Mouse (Mus musculus): ENCODE results near the gene Vmn1r237. TPM values are rescaled to one million over a fixed set of nuclear protein-coding genes. Genes with fewer than 3 reads are reported as not detected.

Vmn1r237 gene
- not detected in 2 replicates for polyA plus RNA-seq (2012)

DNA sequence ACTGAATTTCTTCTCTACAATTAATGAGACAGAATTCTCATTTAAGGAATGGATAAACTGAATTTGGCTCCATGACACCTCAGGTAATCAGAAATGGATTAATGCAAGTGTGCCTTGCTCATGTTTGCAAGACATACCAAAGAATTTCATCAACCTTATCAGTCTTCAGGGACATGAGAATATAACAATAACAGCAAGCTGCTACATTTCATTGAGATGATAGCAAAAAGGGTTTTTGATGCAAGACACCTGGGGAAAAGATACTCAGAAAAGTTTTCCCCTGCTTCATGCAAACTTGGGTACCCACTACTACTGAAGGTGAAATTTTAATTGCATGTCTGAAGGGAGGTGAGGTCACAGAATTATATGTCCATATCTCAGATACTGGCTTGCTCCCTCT lies at the start of gene Vmn1r237:
Vmn1r237 (plus strand) TSS at position 301 of the 400 bp plus-strand sequence.

GRCm38 (mm10) chr17:21282642-21283041 lies 29.0 kb upstream of the Vmn1r237 start, which contains the start of gene Vmn1r236:
Gene Vmn1r236 (plus strand): TSS chr17:21282942.

Other genes starting within 250 kb of the Vmn1r237 start
- gene Vmn1r234, start 85.8 kb upstream of the Vmn1r237 start, polyA plus RNA-seq (2012), result not detected in 2 replicates
- not detected in 2 replicates for gene Vmn1r235, start 55.5 kb upstream of the Vmn1r237 start, polyA plus RNA-seq (2012)
- 0.02 TPM in 1 of 2 replicates, not detected in the other for gene Vmn1r236, start 28.9 kb upstream of the Vmn1r237 start, polyA plus RNA-seq (2012)
- gene Zfp677, start 71.9 kb downstream of the Vmn1r237 start, polyA plus RNA-seq (2012), result 0.35 and 0.63 TPM in 2 replicates
- 0.14 and 0.28 TPM in 2 replicates for gene Zfp54, start 111.4 kb downstream of the Vmn1r237 start, polyA plus RNA-seq (2012)
- gene Zfp51, start 138.5 kb downstream of the Vmn1r237 start, polyA plus RNA-seq (2012), result 0.84 and 0.86 TPM in 2 replicates
- 4.2 TPM in 2 replicates for gene Zfp53, start 177.1 kb downstream of the Vmn1r237 start, polyA plus RNA-seq (2012)
- 2.5 and 2.9 TPM in 2 replicates for gene Zfp52, start 223.7 kb downstream of the Vmn1r237 start, polyA plus RNA-seq (2012)